Mouse (Mus musculus): Measurements from ENCODE around the gene D630045J12Rik.

- TF ChIP-seq EP300 (IDR thresholded peaks at IDR 0.05; ENCODE audit: low read depth) (no peak), CTCF (IDR thresholded peaks at IDR 0.05; ENCODE audit: low read depth) (no peak)
Measured at GRCm38 (mm10) chr6:38108449-38108848, 145.4 kb downstream of the D630045J12Rik start.
